Mouse (Mus musculus) kidney, adult 18-20 months (tissue): ENCODE measurements around the gene Olfr1024.

ENCODE experiments used
- DNase-seq: peaks from one replicate; pipeline ENCODE4 v3.0.0; 2021

The Olfr1024 gene

DNA sequence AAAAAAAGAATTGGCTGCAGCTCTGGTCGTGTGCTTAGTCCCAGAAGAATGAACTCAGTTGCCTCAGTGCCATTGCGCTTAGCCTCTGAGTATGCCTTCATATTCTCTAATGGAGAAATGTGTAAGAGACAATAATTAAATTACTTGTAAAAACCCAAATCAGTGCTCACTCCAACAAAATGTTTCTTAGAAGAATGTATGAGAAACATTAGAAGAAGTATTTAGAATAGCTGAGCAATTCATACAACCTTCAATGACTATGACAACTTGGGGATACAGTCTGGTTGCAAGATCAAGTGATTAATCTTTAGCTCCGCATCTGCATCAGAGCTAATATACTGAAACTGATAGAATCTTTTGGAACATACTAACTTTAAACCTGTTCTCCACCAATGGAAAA lies at the start of gene Olfr1024:
Olfr1024 (minus strand) TSS at position 101 of the 400 bp plus-strand sequence.
- no peak for DNase-seq

DNA sequence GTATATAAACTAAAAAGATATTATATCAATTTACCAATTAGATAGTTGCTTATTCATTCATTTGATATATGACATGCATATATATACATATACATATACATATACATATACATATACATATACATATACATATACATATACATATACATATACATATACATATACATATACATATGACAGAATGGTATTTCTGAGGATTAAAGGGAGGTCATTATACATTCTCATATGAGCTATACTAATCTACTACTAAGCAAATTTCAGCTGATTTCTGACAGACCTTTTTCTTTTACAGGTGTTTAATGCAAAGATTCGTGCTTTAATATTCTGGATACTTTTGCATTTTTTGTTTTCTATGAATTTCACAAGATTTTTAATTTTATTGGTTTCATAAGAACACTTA lies 45.3 kb upstream of the Olfr1024 start, which contains the start of gene Olfr1028:
Olfr1028 (plus strand) TSS at position 301 of the 400 bp plus-strand sequence.
- DNase-seq = no peak

DNA sequence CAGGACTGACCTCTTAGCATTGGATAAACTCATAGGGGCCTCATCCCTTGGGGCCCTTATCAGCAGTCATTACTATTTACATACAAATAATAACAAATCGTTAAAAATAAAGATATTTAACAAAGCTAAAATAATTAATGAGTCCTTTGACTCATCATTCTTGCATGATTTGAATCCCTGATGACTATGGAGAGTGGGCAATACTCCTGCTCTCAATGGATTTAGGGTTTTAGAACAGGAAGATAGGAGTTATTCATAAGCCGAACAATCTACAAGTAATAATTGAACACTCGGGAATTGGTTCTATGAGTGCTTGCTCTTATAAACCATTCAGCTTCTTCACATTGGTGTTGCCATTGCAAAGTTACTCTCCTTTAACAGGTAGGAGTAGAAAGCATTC lies 16.4 kb upstream of the Olfr1024 start, which contains the start of gene Olfr1026:
Olfr1026 (plus strand) TSS at position 301 of the 400 bp plus-strand sequence.
- DNase-seq = no peak

DNA sequence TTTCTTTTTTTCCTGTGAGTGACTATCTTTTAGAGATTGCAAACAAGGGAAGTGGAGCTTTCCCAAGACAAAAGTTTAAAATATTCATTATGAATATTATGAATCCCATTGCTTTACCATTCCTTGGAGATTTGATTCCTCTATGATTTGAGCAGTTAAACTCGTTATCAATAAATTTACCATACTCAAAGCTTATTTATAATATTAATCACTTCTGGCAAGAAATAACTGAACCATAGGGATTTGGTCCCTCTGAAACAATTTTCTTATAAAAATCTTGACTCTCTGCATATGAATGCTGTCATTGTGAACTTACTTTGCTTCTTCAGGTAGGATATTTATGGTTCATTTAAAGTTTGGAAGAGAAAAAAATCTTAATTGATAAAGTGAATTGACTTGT lies 10.0 kb upstream of the Olfr1024 start, which contains the start of gene Olfr1025-ps1:
Olfr1025-ps1 (plus strand) TSS at position 301 of the 400 bp plus-strand sequence.
- no peak for DNase-seq

DNA sequence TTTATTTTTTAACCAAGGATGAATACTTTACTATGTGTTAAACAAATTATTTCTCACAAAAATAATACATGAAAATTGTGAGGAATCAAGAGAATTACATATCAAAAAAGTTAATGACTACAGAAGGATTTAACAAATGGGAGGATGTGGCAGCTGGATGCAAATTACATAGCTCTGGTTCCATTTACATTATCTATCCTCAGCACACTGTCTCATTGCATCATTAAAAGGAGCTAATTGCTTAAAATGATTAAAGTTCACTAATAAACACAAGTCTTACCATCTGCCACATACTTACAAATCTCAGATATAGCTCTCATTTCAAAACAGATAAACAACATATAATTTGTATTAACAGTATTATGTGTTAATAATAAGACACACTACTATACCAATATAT lies 8.3 kb upstream of the Olfr1024 start:
- no peak for DNase-seq

DNA sequence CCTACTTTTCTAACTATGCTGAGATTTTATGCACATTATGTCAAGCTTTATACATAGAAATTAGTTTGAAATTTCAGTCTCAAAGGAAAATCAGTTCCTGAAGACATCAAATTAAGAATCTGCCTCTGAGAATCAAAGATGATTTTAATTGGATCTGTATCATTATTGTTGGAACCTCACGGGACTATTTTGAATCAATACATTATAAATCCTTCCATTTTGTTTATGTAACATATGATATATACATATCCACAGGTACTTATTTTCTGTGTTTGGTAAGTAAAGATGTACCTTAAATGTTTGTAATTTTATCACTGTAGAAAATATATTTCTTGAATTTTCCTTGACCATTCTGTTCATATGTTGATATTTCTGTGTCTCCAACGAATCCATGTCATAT lies 19.5 kb downstream of the Olfr1024 start, which contains the start of gene Olfr1023:
Olfr1023 (plus strand) TSS at position 301 of the 400 bp plus-strand sequence.
- no peak for DNase-seq

DNA sequence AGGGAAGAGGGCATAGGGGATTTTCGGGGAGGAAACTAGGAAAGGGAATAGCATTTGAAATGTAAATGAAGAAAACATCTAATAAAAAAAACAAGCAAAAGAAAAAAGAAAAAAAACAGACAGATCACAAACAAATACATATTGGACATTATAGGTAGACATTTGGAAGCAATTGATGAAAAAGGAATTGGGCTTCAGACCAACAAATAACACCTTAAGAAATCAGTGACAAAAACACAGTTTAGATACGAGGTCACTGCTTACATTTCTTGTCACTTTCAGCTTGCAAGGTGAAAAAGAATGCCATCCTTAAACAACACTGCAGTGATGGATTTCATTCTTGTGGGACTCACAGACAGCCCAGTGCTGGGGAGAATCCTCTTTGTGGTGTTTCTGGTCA lies 36.6 kb downstream of the Olfr1024 start, which contains the start of gene Olfr1022:
Olfr1022 (plus strand) TSS at position 301 of the 400 bp plus-strand sequence.
- no peak for DNase-seq
